Mouse (Mus musculus): ENCODE measurements around the gene Bbs2. TPM values are rescaled to one million over a fixed set of nuclear protein-coding genes. Genes with fewer than 3 reads are reported as not detected.

Gene Bbs2
- total and polyA plus RNA-seq, 3 experiments: 3.4 to 6.8 TPM; not detected in 1

GRCm38 (mm10) chr8:94110526-94111177, 11.9 kb upstream of the Bbs2 start:
- Histone ChIP-seq H3K27ac (ENCODE audit: control insufficient read depth, low read depth, low read length) (no peak overlapping the region), H3K9me3 (replicated peaks; ENCODE audit: insufficient read depth, low read length) (no peaks in the 10 kb centered on the region), H3K9ac (ENCODE audit: control insufficient read depth, low read depth, low read length, poor library complexity, severe bottlenecking) (no peak overlapping the region), H3K4me1 (ENCODE audit: control insufficient read depth in 1 of 2, insufficient read depth in 2 of 2, low read length in 2 of 2) (peaks cover 0 to 23% of the 10 kb centered on the region in 2 experiments; a peak in 3 of 4 replicates), H3K36me3 (ENCODE audit: control insufficient read depth in 1 of 2, insufficient read depth in 2 of 2, low read length in 2 of 2) (peaks cover 0 to 14% of the 10 kb centered on the region in 2 experiments; a peak in 2 of 4 replicates), H3K4me3 (ENCODE audit: control insufficient read depth in 1 of 2, insufficient read depth in 1 of 2, low read depth in 2 of 2, low read length in 2 of 2) (no peak overlapping the region), H3K27me3 (ENCODE audit: control insufficient read depth in 1 of 2, insufficient read depth in 2 of 2, low read length in 2 of 2) (no peaks in the 10 kb centered on the region), H3K79me2 (ENCODE audit: control insufficient read depth, insufficient read depth, low read length, poor library complexity) (no peaks in the 10 kb centered on the region)
- TF ChIP-seq GATA1 (IDR thresholded peaks at IDR 0.05; ENCODE audit: low read depth, low read length) (peak; percentile 55; the same call in 1 of the 2 replicates), CHD1 (IDR thresholded peaks at IDR 0.05; ENCODE audit: low read depth, low read length) (no peak), ETS1 (IDR thresholded peaks at IDR 0.05; ENCODE audit: low read depth, low read length) (no peak), SIN3A (IDR thresholded peaks at IDR 0.05; ENCODE audit: low read length) (0 out of 2 replicates have a peak, but pooled peaks have one; percentile 31), RCOR1 (IDR thresholded peaks at IDR 0.05; ENCODE audit: low read depth, low read length) (0 out of 2 replicates have a peak, but pooled peaks have one; percentile 13), NRF1 (IDR thresholded peaks at IDR 0.05; ENCODE audit: insufficient read depth, low read depth, low read length, poor library complexity, severe bottlenecking) (no peak)
- DNase-seq (ENCODE audit: low read depth, low spot score): peak; percentile 69

GRCm38 (mm10) chr8:94109835-94110234, 11.1 kb upstream of the Bbs2 start:
- Histone ChIP-seq H3K27ac (ENCODE audit: control insufficient read depth, low read depth, low read length) (no peak overlapping the region), H3K9me3 (replicated peaks; ENCODE audit: insufficient read depth, low read length) (no peaks in the 10 kb centered on the region), H3K9ac (ENCODE audit: control insufficient read depth, low read depth, low read length, poor library complexity, severe bottlenecking) (no peak overlapping the region), H3K27me3 (ENCODE audit: control insufficient read depth in 1 of 2, insufficient read depth in 2 of 2, low read length in 2 of 2) (no peaks in the 10 kb centered on the region), H3K36me3 (ENCODE audit: control insufficient read depth in 1 of 2, insufficient read depth in 2 of 2, low read length in 2 of 2) (peaks cover 0 to 14% of the 10 kb centered on the region in 2 experiments; a peak in 2 of 4 replicates), H3K4me1 (ENCODE audit: control insufficient read depth in 1 of 2, insufficient read depth in 2 of 2, low read length in 2 of 2) (peaks cover 0 to 23% of the 10 kb centered on the region in 2 experiments; a peak in 3 of 4 replicates), H3K79me2 (ENCODE audit: control insufficient read depth, insufficient read depth, low read length, poor library complexity) (no peaks in the 10 kb centered on the region), H3K4me3 (ENCODE audit: control insufficient read depth in 1 of 2, insufficient read depth in 1 of 2, low read depth in 2 of 2, low read length in 2 of 2) (no peak overlapping the region)
- peak; percentile 39 for DNase-seq (ENCODE audit: low read depth, low spot score)
- TF ChIP-seq SMC3 (IDR thresholded peaks at IDR 0.05; ENCODE audit: low read depth, low read length): peak; percentile 44
- peak in 2 of 3 experiments; percentile 16 to 39; a peak in 2 of 6 replicates for TF ChIP-seq CTCF (IDR thresholded peaks at IDR 0.05 in 2 of 3, conservative IDR thresholded peaks at IDR 0.05 in 1 of 3; ENCODE audit: control insufficient read depth in 1 of 3, insufficient read depth in 1 of 3, low read depth in 2 of 3, low read length in 3 of 3, poor library complexity in 1 of 3, severe bottlenecking in 1 of 3)
- peak; percentile 7; the same call in 1 of the 2 replicates for TF ChIP-seq RAD21 (IDR thresholded peaks at IDR 0.05; ENCODE audit: low read depth, low read length)
- no peak for TF ChIP-seq MYC (IDR thresholded peaks at IDR 0.05; ENCODE audit: low read depth, low read length)

GRCm38 (mm10) chr8:94109396-94109795, 10.7 kb upstream of the Bbs2 start:
- no peak for TF ChIP-seq RAD21 (IDR thresholded peaks at IDR 0.05; ENCODE audit: low read depth, low read length)
- no peak for TF ChIP-seq GATA1 (IDR thresholded peaks at IDR 0.05; ENCODE audit: low read depth, low read length)
- TF ChIP-seq USF1 (IDR thresholded peaks at IDR 0.05; ENCODE audit: low read depth, low read length): no peak
- TF ChIP-seq MXI1 (IDR thresholded peaks at IDR 0.05; ENCODE audit: low read depth, low read length): no peak
- no peak overlapping the region for H3K9ac ChIP-seq (ENCODE audit: control insufficient read depth, low read depth, low read length, poor library complexity, severe bottlenecking)
- H3K4me1 ChIP-seq (ENCODE audit: control insufficient read depth in 1 of 2, insufficient read depth in 2 of 2, low read length in 2 of 2): peaks cover 0 to 23% of the 10 kb centered on the region in 2 experiments; a peak in 3 of 4 replicates
- H3K4me3 ChIP-seq (ENCODE audit: control insufficient read depth in 1 of 2, insufficient read depth in 1 of 2, low read depth in 2 of 2, low read length in 2 of 2): no peak overlapping the region
- no peaks in the 10 kb centered on the region for H3K79me2 ChIP-seq (ENCODE audit: control insufficient read depth, insufficient read depth, low read length, poor library complexity)
- H3K36me3 ChIP-seq (ENCODE audit: control insufficient read depth in 1 of 2, insufficient read depth in 2 of 2, low read length in 2 of 2): peaks cover 0 to 14% of the 10 kb centered on the region in 2 experiments; a peak in 2 of 4 replicates
- no peaks in the 10 kb centered on the region for H3K9me3 ChIP-seq (replicated peaks; ENCODE audit: insufficient read depth, low read length)
- DNase-seq (ENCODE audit: low read depth, low spot score): no peak
- no peak overlapping the region for H3K27ac ChIP-seq (ENCODE audit: control insufficient read depth, low read depth, low read length)
- H3K27me3 ChIP-seq (ENCODE audit: control insufficient read depth in 1 of 2, insufficient read depth in 2 of 2, low read length in 2 of 2): no peaks in the 10 kb centered on the region
